Mouse (Mus musculus) T-helper 17 cell (primary cell): ENCODE data around the gene Prss53.
"Not testable (repeated sequence)": the region's sequence is repeated elsewhere in the genome, so short reads cannot be mapped to it uniquely, and the experiment has no call there.

Experiments used
- in situ Hi-C, 2 experiments: fragments of 300-600 bp; cut with MboI, MseI; formaldehyde crosslinking; loops; 1 replicate in 1 of 2; 2 replicates in 1 of 2; pipeline ENCODE4 v1.15.1; 2025; ENCODE audit warnings: high pct_unique_total_duplicates in 2 of 2

Gene Prss53

DNA sequence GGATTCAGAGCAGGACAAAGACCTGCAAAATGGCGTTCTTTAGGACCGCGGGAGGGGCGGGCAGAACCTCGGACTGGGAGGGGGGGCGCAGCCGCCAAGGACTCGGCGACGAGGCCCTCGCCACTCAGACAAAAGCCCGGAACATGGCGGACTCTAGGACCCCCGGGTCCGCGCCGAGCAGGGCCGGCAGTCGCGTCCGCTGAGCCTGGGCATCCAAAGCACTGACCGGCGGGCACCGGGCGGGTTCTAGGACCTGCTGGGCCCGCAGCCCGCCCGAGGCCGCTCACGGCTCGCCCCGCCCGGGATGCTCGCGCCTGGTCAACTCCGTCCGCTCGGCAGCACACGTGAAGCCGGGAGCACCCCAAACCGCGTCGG, 15.2 kb downstream of the Prss53 start:
- in situ Hi-C loops = no loop called here

DNA sequence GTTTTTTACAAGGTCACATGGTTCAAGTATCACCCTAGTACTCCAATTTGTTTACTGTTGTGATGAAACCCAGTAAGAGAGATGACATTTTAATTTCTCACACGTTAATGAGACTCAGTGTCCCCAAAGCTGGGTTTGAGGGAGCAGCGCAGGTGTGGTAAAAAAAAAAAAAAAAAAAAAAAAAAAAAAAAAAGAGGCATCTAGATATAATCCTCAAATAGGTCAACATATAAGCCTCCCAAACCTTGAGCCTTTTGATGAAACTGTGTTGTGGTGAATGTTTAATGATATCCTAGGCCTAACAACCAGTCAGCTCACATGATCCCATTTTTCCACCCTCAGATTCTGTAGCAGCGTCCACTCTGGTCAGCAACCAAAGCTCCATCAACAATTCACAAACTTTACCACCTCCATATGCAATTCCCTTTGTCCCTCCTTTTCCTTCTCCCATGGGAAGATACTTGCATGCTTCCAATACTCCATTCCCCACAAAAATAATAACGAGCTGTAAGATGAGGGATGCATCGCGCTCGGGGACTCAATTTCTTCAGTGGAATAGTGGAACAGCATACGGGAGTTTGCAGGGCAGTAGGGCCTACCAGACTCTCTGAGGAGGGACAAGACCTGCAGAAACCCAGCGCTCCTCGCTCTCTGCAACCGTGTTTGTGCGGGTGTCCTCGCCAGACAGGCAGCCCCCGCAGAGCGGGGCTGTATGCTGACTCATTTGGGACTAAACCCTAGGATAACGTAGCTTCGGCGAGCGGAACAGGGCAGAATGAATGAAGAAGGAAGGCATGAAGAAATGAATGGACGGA, 15.8 kb downstream of the Prss53 start:
- in situ Hi-C loops = no loop called here

DNA sequence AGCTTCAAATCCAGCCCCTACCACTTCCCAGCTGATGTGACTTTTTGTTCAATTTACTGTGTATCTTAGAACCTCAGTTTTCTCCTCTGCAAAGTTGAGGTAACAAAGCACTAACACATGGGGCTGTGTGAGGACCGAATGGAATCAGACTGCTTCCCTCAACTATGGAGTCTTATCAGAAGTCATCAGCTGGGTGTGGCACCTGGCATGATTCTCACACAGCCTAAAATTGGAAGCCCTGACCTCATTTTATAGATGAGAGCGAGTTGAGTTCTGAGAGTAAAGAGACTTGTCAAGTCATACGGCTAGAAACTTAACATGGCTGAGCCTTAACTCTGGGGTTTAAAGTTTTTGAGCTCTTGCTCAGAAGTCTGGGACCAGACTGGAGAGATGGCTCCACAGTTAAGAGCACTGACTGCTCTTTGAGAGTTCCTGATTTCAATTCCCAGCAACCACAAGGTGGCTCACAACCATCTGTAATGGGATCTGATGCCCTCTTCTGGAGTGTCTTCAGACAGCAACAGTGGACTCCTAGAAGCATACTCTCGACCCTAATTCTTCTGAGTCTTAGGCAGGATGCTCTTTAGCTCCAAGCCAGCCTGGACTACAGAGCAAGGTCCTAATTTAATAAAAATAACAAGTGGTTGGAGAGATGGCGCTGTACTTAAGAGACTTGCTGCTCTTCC, 20.5 kb downstream of the Prss53 start:
- in situ Hi-C loops = no loop called here

DNA sequence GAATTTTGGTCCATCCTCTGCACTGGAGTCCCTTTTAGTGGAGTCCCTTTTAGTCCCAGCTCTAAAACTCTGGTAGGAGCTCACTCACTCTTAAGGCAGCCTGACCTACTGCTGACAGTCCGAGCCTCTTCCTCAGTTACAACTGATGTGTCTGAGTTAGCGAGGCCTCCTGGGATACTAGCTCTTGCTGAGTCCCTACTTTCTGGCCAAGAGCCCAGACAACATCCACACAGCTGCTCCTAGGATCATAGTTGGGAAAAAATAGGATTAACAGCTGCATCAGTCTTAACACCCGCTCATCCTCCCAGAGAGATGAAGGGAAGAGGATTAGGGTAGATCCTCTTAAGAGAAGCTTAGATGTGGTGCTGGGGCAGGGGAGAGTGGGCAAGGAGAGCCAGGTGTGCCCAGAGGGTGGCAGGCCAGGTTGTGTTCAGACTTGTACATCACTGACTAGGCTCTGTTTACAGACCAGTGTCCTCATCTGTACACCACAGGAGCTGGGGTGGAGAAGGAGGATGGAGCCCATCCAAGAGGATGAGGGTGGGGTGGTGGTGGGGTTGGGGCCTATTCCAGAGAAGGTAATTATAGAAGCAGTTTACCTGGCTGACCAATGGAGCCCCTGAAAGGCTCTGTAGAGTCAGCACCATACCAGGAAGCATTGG, 21.5 kb downstream of the Prss53 start:
- in situ Hi-C loops = no loop called here

DNA sequence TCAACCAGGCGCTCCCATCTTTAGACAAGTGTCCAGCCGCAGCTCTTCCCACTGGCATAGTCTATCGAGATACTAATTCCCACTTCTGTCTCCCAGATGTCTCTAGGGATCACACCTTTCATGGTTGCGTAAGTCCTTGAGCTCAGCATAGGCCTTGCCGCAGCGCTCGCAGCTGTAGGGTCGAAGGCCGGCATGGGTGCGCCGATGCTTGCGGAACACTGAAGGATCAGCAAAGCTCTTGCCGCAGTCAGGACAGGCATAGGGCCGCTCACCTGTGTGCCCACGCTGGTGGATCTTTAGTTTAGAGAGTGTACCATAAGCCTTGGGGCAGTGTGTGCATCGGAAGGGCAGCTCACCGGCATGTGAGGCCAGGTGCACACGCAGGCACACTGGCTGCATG, 23.1 kb downstream of the Prss53 start:
- in situ Hi-C loops = no loop called here

DNA sequence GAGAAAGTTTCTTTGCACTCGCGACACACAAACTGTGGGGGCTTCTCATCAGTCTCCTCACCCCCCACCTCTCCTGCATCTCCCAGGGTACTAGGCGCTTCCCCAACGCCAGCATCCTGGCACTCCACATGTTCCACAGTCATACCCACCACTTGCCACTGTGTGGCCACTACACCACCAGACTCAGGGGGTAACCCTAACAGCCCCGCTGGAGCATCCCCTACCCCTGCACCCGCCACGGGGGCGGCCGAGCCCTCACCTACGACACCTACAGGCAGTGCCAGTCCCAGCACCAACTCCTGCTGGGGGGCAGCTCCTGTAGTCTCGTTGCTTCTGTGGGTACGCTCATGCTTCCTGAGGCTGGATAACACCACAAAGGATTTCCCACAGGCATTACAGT, 24.3 kb downstream of the Prss53 start:
- in situ Hi-C loops = no loop called here

DNA sequence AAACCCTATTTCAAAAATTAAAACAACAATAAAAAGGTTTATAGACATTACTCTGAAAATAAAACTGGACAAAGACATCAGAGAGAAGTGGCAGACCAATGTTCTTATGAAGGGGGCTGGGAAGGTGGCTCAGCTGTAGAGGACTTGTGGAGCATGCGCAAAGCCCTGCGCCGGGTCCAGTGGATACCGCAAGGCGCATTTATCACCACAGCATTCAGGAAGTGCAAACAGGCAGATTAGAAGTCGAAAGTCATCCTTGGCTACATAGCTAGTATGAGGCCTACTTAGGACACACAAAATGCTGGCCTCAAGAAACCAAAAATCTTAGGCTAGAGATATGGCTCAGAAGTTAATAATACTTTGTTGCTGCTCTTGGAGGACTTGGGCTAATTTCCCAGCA, 32.5 kb downstream of the Prss53 start:
- in situ Hi-C loops = no loop called here

DNA sequence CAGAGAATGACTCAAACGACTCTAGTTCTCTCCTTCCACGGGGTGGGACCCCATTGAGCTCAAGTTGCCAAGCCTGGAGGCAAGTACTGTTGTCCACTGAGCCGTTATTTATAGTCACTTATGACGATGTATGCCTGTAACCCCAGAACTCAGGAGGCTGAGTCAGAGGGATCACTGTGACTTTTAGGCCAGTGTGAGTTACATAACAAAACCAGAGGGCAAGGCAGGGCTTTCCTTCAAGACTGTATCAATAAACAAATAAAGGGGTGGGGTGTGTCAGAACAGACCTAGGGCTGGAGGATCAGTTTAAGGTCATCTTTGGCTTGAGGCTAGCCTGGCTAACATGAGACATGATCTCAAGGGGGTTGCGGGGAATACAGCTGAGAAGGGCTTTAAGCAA, 39.9 kb downstream of the Prss53 start:
- in situ Hi-C loops = no loop called here

DNA sequence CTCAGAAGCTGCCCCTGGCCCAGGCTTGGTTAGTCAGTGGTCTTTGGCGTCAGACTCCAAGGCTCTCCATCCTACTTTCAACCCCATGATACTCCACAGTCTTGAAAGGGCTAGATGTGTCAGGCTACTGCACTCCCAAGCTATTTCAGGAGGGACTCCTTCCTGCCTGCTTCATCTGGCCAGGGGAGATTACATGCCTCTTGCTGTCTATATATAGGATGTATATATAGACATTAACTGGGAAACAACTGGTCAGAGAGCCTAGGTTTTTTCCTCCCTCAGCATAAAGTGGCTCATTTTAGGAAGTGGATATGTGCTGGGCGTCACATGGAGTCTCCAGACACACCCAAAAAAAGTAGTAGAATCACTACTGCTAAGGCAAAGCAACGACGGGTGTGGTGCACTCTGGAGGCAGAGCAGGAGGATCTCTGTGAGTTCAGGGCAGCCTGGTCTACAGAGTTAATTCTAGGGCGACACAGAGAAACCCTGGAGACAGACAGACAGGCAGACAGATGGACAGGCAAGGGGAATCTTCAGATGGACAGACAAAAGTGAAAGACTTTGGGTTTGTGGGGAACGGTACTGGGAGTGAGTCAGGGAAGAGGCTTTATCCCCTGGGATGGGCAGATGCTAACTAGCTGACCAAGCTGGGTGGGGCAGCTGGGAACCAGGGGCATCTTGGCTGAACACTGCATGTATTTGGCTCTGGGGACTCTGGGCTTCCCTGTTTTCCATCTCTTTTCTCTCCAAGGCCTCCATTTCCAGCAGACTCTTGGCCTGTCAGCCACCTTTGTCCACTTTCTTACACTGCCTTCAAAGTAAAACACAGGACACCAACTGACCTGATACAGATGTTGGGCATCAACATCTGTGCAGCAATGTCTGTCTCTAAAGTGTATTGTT, 40.5 kb downstream of the Prss53 start:
- in situ Hi-C loops = no loop called here

DNA sequence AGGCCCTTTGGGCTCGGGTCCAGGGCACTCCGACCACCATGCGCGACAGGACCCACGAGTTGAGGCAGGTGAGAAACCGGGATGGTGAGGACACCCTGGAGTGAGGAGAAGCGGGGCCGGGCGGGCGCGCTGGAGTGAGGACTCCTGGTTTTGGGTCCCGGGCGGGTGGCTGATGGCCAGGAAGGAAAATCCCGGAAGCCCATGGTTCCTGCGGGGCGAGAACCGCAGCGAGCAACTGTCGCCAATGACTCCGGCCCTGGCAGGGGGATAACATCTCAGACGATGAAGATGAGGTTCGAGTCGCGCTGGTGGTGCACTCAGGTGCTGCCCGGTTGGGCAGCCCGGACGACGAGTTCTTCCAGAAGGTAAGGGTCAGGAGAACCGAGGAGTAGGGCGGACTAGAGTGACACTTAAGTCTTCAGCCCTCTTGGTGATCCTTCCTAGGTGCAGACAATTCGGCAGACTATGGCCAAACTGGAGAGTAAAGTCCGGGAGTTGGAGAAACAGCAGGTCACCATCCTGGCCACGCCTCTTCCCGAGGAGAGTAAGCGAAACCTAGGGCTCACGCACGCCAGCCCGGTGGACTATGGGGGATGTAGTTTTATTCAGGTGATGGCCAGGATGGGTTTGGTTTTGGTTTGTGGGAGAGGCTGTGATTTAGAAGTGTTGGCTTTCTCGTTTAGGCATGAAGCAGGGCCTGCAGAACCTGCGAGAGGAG, 48.6 kb downstream of the Prss53 start:
- in situ Hi-C loops = no loop called here

DNA sequence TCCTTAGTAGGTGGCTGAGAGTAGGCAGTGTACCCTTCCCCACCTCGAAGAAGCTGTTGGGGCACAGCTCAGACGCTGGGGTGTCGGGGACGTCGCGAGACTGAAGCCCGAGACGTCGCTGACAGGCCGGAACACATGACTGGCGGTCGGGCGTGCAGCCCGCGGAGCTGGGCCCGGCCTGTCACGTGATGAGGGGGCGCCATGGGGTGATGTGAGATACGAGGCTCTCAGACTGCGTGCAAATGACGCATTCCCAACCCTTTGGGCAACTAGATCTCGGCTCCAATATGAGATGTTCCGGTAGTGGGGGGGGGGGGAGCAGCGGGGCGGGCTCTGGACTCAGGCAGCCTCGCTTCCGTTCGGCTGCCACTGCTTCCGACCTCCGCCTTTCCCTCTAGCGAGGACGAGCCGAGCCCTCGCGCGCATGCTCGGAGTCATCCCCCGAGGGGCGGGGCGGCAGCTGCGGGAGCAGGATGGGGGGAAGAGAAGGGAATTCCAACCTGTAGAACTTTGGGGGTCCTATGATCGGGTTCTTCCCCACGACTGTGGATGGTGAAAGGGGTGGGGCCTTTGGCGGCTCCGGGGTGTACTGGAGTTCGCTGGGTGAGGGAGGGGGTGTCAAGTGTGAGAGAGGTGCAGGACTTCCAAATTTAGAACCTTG, 49.3 kb downstream of the Prss53 start:
- in situ Hi-C loops = no loop called here

DNA sequence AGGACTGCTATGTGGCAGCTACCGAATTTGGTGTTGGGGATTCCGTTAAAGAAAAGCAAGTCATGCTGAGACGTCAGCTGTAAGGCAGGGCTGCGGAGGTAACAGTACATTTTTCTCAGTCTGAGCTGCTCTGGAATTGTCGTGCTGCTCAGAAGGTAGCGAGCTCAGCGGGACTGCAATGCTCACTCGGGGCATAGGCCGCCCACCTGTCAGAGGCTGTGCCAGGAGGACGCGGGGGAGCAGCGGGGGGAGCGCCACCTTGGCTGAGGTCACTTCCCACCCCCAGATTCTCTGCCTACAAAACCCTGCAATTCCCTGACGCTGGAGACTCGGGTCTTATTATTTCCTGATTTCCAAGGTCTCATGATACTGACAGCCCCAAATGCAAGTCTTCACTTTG, 49.9 kb downstream of the Prss53 start:
- in situ Hi-C loops = no loop called here

DNA sequence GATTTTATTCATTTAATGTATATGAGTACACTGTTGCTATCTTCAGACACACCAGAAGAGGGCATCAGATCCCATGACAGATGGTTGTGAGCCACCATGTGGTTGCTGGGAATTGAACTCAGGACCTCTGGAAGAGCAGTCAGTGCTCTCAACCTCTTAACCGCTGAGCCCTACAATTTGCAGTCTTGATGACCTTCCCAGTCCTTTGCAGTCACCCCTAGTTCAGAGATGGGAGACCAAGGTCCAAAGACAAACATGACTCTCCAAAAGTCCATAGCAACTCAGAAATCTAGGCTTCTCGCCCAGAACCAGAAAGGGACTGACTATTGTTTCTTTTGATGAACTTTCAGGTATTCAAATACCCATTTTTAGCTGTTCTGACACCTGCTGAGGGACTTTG, 50.7 kb downstream of the Prss53 start:
- in situ Hi-C loops = not testable (repeated sequence)

DNA sequence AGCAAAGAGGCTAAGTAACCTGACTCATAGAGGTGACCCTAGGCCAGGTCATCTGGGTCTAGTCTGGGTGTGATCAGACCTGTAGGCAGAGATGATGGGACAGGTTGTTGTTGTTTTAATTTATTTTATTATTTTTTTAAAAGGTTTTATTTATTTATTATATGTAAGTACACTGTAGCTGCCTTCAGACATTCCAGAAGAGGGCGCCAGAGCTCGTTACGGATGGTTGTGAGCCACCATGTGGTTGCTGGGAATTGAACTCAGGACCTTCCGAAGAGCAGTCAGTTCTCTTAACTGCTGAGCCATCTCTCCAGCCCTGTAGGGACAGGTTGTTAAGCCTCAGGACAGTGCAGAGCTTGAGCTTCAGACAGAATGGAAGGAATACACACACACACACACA, 52.9 kb downstream of the Prss53 start:
- in situ Hi-C loops = not testable (repeated sequence)

DNA sequence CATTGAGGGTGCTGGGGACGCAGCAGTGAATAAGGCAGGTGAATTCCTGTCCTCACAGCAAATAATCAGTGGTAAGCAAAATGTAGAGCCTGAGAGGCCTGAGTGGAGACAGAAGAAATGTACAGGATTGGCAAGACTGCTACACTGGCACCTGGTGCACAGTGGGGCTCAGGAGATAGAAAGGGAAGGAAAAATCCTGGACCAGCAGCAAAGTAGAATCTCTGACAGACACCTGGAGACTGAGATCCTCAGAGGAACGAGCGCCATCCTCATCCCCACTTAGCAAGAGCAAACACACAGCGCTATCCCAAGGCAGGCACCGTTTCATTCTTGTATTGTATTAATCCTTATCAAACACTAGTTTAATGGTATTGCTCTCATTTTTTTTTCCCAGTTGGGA, 53.3 kb downstream of the Prss53 start:
- in situ Hi-C loops = no loop called here
